Mouse (Mus musculus) embryonic stem cell, embryonic (primary cell): ENCODE results near the gene Gsdma3.
"Not testable (repeated sequence)": the region's sequence is repeated elsewhere in the genome, so short reads cannot be mapped to it uniquely, and the experiment has no call there.

Experiments used
- CTCF ChIA-PET, 4 experiments: fragments of 300-600 bp in 2 of 4; fragments of 350-600 bp in 2 of 4; sonication (Branson Sonifier 250); formaldehyde crosslinking; loops; one replicate each; lab custom pipeline; 2022; ENCODE audit warnings: inconsistent platforms in 2 of 4; lab: Charles Lee
- POLR2A ChIA-PET, 4 experiments: fragments of 300-600 bp in 2 of 4; fragments of 350-600 bp in 2 of 4; sonication (Branson Sonifier 250); formaldehyde crosslinking; loops; one replicate each; lab custom pipeline; 2022; ENCODE audit warnings: antibody characterized with exemption in 4 of 4, inconsistent platforms in 1 of 4; lab: Charles Lee

Gene Gsdma3

DNA sequence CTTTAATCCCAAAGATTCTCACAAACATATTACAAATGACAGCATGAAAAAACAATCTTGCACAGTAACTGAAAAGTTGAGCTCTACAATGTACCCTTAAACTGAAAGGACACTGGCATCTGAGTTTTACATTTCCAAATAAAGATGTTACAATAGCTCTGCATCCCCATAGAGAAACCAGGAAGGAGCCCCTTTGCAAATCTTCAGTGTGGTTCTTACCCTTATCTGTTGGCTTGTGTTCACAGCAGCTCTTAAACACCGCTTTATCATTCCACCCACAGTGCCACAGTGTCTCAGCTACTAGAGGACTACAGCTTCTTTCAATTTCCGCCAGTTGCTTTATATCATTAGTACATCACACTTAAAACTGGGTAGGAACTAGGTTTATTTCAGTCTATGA lies 1.8 kb upstream of the Gsdma3 start:
- CTCF ChIA-PET: not testable (repeated sequence)
- POLR2A ChIA-PET: interaction anchor here in 1 of 4 experiments (0.7 kb wide), 1 partner anchor 13 kb away, joined by 3 read pairs; no protein-coding TSS in a partner anchor

DNA sequence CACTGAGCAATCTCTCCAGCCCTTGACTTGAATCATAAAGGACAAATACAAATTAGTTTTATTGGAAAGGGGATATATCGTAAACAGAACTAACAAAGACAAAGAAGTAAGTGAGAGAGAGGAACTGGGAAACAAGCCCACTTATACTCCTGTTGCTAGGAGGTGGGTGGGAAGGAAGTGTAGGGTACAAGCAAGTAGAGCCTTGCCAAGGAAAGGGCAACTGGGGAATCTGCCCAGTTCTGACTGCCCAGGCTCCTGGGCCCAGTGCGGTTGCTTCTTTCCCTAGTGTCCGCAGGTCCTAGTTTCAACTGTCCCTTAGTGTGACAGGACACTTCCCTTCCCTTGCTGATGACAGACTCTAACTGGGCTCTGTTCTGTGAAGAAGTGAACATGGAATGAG lies 2.5 kb downstream of the Gsdma3 start:
- ChIA-PET POLR2A (no interaction called here), CTCF (no interaction called here)

DNA sequence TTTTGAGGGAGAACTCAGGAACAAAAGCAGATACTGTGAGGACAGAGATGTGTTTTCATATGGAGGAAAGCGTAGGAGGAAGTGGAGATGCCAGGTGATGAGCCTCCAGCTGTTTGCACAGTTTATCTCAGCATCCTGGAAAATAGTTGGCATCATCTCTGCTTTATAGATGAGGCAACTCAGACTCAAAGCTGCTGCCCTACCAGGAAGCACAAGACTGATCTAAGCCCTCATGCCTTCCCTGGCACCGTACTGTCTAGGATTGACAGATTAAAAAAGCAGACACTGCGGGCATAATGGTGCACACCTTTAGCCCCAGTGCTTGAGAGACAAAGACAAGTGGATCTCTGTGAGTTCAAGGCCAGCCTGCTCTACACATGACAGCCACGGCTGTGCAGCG lies 4.5 kb downstream of the Gsdma3 start:
- CTCF ChIA-PET: interaction anchor here in 1 of 4 experiments (1.3 kb wide), 1 partner anchor 38 kb away, joined by 6 read pairs; no protein-coding TSS in a partner anchor

DNA sequence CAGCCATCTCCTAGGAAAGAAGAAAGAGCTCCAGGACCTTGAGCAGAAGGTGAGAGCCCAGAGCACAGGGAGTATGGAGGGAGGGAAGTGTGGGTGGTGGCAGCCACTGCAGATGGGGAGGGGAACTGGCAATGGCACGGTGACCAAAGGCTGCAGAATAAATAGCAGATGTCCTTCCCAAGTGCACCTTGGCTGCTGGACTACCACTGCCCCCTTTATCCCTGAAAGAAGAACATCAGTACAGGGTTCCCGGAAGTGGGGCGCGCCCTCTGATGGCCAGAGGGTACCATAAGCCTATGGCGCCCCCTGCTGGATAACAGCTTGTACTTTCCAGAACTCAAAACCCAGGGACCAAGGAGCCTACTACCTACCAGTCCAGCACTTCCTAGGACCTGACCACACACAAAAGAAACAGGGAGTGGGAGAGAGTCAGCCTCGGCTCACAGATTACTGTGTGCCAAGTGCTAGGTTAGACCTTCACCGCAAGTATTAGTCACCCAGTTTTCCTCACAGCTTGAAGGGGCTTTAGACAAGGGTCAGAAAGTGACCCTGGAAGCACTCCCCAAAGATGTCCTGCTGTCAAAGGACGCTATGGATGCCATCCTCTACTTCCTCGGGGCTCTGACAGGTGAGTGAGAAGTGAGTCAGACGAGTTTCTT lies 9.3 kb downstream of the Gsdma3 start:
- ChIA-PET POLR2A (interaction anchor here in 1 of 4 experiments (1.4 kb wide), 1 partner anchor 46 kb away, joined by 4 read pairs; the partner anchor contains the start of gene Psmd3), CTCF (interaction anchor here in 3 of 4 experiments (0.7 to 2.0 kb wide), 11 partner anchors 9 to 309 kb away, joined by 3 to 7 read pairs (median 4); partner anchors contain the start of gene Gsdma3 (in 1 of the 3))

More for the DNA sequence above, 4.5 kb downstream of the Gsdma3 start:
- POLR2A ChIA-PET: no interaction called here

DNA sequence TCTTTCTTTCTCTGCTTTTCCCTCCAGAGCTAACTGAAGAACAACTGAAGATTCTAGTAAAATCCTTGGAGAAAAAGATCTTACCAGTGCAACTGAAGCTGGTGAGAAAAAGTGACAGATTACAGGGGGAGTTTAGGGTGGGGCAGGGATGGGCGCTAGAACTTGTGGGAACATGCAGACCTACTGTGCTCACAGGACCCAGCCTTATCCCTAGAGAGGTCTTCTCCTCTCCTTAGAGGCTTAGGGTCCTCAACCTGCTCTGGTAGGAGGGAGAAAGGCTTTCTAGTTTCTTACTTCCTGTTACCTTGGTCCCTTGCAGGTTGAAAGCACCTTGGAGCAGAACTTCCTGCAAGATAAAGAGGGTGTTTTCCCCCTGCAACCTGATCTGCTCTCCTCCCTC lies 11.3 kb downstream of the Gsdma3 start:
- CTCF ChIA-PET: interaction anchor here in 2 of 4 experiments (0.6 to 1.5 kb wide), 2 partner anchors 18 to 31 kb away, joined by 3 to 9 read pairs; no protein-coding TSS in a partner anchor
- POLR2A ChIA-PET: interaction anchor here in 1 of 4 experiments (0.6 kb wide), 1 partner anchor 26 kb away, joined by 3 read pairs; no protein-coding TSS in a partner anchor

DNA sequence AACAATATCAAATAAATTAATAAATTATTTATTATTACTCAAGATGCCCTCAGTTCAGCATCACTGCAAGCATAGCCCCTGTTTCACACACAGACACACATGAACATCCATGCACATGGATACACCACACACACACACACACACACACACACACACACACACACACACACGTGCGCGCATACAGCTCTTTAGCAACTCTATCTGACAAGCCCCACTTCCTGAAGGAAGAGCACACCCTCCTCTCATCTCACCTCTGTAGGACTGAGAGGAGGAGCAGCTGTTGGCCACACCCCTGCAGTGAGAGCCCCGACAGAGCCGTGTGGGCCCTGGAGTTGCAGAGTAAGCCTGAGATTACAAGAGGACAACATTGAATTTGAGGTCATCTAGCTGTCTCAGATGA lies 13.9 kb downstream of the Gsdma3 start:
- CTCF ChIA-PET: interaction anchor here (0.6 to 1.5 kb wide), 5 partner anchors 15 to 217 kb away, joined by 3 to 4 read pairs (median 3); no protein-coding TSS in a partner anchor
- POLR2A ChIA-PET: interaction anchor here in 1 of 4 experiments (0.6 kb wide), 1 partner anchor 35 kb away, joined by 3 read pairs; no protein-coding TSS in a partner anchor

DNA sequence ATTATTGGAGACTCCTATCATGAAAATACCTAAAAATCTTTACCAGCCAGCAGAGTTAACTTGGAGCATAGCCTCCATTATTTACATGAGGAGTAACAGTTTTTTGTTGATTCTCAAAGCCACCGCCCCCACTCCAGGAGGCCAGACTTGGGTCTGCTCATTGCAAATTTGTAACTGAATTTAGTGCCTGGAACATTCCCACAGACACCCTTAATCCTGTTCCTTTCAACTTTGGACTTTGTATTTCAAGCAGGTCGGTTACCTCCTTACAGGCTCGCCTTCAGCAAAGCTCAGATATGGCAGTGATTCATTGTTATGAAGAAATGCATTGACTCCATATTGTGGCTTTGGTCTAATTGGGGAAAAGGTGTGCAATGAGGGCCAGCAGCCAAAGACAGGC lies 18.6 kb downstream of the Gsdma3 start:
- CTCF ChIA-PET: no interaction called here
- POLR2A ChIA-PET: interaction anchor here in 1 of 4 experiments (0.8 kb wide), 1 partner anchor 186 kb away, joined by 3 read pairs; no protein-coding TSS in a partner anchor

DNA sequence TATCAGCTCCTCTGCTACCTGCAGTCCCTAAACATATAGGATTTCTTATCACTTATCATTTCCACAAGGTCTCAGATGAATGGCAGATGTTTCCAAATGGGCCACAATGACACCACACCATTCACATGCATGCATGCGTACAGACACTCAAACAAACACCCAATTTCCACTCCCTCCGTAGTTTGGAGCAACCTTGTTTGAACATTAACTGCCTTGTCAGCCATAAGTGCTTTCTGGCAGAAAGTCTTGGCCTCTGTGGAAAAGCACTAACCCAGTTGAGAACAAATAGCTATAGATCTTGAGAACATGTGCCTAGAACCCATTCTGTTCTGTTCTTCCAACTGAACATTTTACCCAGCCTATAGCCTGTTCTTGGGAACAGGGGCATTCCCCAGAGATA lies 19.8 kb downstream of the Gsdma3 start:
- POLR2A ChIA-PET: no interaction called here
- CTCF ChIA-PET: interaction anchor here in 3 of 4 experiments (0.6 to 1.6 kb wide), 4 partner anchors 9 to 1677 kb away, joined by 3 to 4 read pairs (median 4); no protein-coding TSS in a partner anchor

DNA sequence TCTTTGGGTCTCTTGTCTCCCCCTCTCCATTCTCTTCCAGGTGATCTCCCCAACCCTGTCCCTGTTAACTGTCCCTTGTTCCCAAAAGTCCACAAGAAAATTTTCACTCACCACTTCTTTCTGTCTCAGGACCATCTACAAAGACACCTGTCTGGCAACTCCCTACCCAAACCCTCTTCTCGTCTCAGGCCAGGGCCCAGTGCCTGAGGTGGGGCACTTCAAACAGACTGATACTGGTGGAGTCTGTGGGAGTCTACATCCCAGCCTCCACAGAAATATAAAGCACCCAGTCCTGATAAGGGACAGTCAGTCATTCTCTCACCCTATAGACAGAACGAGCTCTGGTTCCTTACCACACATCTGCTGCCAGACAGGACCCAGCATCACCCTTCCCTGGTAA lies 20.3 kb downstream of the Gsdma3 start, which contains the start of gene Gsdma2:
Gene Gsdma2, plus strand, starts transcription at position 301 of the 400 bp plus-strand sequence.
- POLR2A ChIA-PET: no interaction called here
- CTCF ChIA-PET: interaction anchor here in 2 of 4 experiments (0.7 to 1.6 kb wide), 2 partner anchors 8 to 1676 kb away, joined by 3 to 4 read pairs; no protein-coding TSS in a partner anchor

DNA sequence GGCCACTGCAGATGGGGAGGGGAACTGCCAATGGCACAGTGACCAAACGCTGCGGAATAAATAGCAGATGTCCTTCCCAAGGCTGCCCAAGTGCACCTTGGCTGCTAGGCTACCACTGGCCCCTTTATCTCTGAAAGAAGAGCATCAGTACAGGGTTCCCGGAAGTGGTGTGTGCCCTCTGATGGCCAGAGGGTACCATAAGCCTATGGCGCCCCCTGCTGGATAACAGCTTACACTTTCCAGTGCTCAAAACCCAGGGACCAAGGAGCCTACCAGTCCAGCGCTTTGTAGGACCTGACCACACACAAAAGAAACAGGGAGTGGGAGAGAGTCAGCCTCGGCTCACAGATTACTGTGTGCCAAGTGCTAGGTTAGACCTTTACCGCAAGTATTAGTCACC lies 28.9 kb downstream of the Gsdma3 start:
- POLR2A ChIA-PET: not testable (repeated sequence)
- CTCF ChIA-PET: interaction anchor here (0.6 to 2.8 kb wide), 23 partner anchors 9 to 313 kb away, joined by 3 to 10 read pairs (median 4); partner anchors contain the start of genes Psmd3 (in 2 of the 4), Gsdma (in 1 of the 4), Gsdma2 (in 1 of the 4) and Ormdl3 (in 1 of the 4)

DNA sequence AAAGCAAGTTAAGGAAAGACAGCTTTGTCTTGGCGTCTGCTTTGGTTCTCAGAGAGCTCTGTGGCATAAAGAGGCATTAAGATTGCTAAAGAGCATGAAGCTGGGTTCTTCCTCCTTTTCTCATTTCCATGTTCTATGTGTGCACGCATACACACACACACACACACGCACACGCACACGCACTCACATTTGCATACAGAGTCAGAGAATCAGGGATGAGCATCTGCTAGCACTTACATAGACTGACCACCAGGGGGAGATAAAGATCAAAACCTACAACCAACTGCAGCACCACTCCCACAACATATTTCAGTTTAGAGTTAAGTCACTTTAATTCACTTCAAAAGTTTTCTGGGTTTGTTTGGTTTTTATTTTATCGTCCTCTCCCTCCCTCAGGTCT lies 34.4 kb downstream of the Gsdma3 start:
- ChIA-PET POLR2A (interaction anchor here in 2 of 4 experiments (0.7 to 1.6 kb wide), 2 partner anchors 22 to 161 kb away, joined by 3 to 5 read pairs; partner anchors contain the start of gene Psmd3 (in 1 of the 2)), CTCF (interaction anchor here (0.5 to 3.0 kb wide), 27 partner anchors 11 to 399 kb away, joined by 3 to 22 read pairs (median 5); partner anchors contain the start of genes Psmd3 (in 2 of the 4) and Csf3 (in 1 of the 4))

DNA sequence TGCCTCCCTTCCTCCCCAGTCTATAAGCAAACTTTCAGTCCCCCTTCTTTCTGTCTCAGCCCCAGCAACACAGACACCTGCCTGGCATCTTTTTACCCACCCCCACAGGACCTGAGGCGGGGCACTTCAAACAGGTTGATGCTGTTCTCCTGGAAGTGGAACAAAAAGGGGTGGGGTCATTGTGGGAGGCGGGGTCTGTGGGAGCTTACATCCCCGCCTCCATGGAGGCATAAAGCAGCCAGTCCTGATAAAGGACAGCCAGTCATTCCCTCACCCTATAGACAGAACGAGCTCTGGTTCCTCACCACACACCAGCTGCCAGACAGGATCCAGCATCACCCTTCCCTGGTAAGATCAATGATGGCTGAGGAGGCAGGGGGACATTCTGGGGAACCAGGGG lies 37.9 kb downstream of the Gsdma3 start, which contains the start of gene Gsdma:
Gene Gsdma, plus strand, starts transcription at position 261 of the 400 bp plus-strand sequence.
- POLR2A ChIA-PET: interaction anchor here in 2 of 4 experiments (0.7 to 1.8 kb wide), 5 partner anchors 17 to 206 kb away, joined by 3 to 8 read pairs (median 3); partner anchors contain the start of gene Psmd3 (in 2 of the 2)
- CTCF ChIA-PET: interaction anchor here in 2 of 4 experiments (0.8 to 1.5 kb wide), 4 partner anchors 9 to 18 kb away, joined by 3 to 6 read pairs (median 4); partner anchors contain the start of gene Psmd3 (in 1 of the 2)

DNA sequence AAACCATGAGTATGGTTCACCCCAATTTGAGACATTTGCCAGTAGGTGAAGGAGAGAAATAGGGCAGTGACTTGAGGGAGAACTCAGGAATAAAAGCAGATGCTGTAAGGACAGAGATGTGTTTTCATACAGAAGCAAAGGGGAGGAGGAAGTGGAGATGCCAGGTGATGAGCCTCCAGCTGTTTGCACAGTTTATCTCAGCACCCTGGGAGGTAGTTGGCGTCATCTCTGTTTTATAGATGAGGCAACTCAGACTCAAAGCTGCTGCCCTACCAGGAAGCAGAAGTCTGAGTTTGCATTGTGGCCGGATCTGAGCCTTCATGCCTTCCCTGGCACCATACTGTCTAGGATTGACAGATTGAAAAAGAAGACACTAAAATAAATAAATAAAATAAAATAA lies 42.8 kb downstream of the Gsdma3 start:
- ChIA-PET POLR2A (interaction anchor here in 2 of 4 experiments (0.8 to 1.4 kb wide), 2 partner anchors 13 kb away, joined by 3 to 6 read pairs; partner anchors contain the start of gene Psmd3 (in 1 of the 2)), CTCF (interaction anchor here in 1 of 4 experiments (1.7 kb wide), 1 partner anchor 455 kb away, joined by 9 read pairs; no protein-coding TSS in a partner anchor)

DNA sequence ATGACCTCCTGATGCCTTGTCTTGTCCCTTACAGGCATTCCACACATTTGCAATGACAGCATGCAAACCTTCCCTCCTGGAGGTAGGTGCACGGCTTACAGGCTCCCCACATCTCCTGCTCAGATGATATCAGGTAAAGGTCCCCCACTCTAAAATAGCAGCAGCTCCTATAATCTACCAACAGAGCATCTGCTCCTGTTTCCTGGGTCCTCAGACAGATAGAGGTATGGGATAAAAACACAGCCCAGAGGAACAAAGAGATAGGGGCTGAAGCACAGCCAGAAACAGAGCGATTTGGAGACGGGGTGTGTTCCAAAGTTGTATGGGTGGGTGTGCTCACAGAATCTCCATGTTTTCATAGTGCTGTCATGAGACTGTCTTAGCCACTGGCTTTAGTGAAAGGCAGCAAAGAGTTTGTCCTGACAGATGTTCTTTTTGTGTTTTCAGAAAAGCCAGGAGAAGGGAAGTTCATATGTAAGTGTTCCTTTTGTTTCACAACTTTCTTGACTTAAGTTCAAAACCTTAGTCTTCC lies 45.2 kb downstream of the Gsdma3 start:
- ChIA-PET POLR2A (interaction anchor here in 2 of 4 experiments (0.7 to 2.2 kb wide), 6 partner anchors 9 to 164 kb away, joined by 3 to 10 read pairs (median 4); partner anchors contain the start of genes Ormdl3 (in 1 of the 2) and Psmd3 (in 1 of the 2)), CTCF (interaction anchor here in 3 of 4 experiments (1.0 to 3.5 kb wide), 5 partner anchors 10 to 213 kb away, joined by 3 to 22 read pairs (median 3); partner anchors contain the start of gene Psmd3 (in 1 of the 3))

DNA sequence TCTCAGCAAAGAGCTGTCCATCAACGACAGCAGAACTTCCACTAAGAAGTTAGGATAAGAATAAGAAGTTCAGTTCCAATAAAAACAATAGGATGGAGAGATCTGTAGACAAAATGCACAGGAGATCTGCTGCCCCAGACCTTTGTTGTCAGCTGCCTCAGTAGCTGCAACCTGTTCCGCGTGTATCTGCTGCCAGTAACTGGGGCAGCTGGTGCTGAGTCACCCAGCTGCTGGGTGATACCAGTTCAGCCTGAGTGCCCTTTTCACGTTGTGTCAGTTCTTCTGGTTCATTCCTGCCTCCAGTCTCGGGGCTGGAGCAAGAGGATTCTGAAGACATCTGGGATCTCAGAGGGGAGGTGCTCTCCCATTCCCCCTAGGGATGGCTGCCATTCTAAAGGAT lies 45.7 kb downstream of the Gsdma3 start:
- ChIA-PET POLR2A (interaction anchor here in 2 of 4 experiments (1.0 to 2.2 kb wide), 4 partner anchors 9 to 85 kb away, joined by 3 to 10 read pairs (median 4); partner anchors contain the start of genes Ormdl3 (in 1 of the 2) and Psmd3 (in 1 of the 2)), CTCF (interaction anchor here (0.6 to 3.5 kb wide), 8 partner anchors 10 to 214 kb away, joined by 3 to 22 read pairs (median 4); partner anchors contain the start of gene Psmd3 (in 2 of the 4))

DNA sequence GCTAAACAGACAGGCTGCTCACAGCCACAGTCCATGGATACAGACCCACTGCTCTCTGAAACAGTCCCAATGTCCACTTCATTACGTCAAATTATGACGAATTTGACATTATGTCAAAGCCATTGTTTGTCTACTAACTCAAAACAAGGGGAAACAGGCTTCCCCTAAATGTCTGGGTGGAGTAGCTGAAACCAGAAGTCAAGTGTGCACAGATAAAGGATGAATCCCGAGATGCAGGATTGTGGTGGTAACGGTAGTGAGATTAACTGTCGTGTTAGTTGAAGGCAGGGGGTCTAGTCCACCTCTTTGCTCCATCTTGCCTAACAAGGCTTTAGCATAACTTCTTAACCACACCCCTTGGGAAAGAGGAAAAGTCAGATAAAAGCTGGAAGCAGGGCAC lies 46.3 kb downstream of the Gsdma3 start:
- POLR2A ChIA-PET: interaction anchor here in 2 of 4 experiments (0.6 to 2.2 kb wide), 6 partner anchors 8 to 287 kb away, joined by 3 to 10 read pairs (median 4); partner anchors contain the start of genes Psmd3 (in 2 of the 2) and Ormdl3 (in 1 of the 2)
- CTCF ChIA-PET: interaction anchor here (0.6 to 3.7 kb wide), 21 partner anchors 8 to 670 kb away, joined by 3 to 22 read pairs (median 5); partner anchors contain the start of genes Psmd3 (in 2 of the 4) and Gsdma (in 1 of the 4)

DNA sequence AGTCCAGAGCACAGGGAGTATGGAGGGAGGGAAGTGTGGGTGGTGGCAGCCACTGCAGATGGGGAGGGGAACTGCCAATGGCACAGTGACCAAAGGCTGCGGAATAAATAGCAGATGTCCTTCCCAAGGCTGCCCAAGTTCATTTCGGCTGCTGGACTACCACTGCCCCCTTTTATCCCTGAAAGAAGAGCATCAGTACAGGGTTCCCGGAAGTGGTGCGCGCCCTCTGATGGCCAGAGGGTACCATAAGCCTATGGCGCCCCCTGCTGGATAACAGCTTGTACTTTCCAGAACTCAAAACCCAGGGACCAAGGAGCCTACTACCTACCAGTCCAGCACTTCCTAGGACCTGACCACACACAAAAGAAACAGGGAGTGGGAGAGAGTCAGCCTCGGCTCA lies 47.0 kb downstream of the Gsdma3 start:
- CTCF ChIA-PET: interaction anchor here (0.6 to 3.7 kb wide), 24 partner anchors 8 to 671 kb away, joined by 3 to 22 read pairs (median 4); partner anchors contain the start of genes Psmd3 (in 3 of the 4) and Gsdma (in 1 of the 4)
- POLR2A ChIA-PET: interaction anchor here in 2 of 4 experiments (0.6 to 2.2 kb wide), 3 partner anchors 8 to 286 kb away, joined by 5 to 10 read pairs (median 5); partner anchors contain the start of gene Psmd3 (in 2 of the 2)
